Mouse (Mus musculus): ENCODE measurements at regions not wholly inside any gene's neighbourhood (a gene's known extent, or its start where the extent isn't known, plus 50 kb on each side); places are given as distances from the start of the nearest gene placed in this dataset.

- 64% methylated on average over 3 of the region's 3 CpGs for WGBS (ENCODE audit: insufficient replicate concordance)
Measured at GRCm38 (mm10) chr3:78877323-78877722, 409.0 kb downstream of the Rapgef2 start.

GRCm38 (mm10) chr3:78866896-78867295 lies 419.4 kb downstream of the Rapgef2 start:
- no peaks in the 10 kb centered on the region for H3K9me3 ChIP-seq (ENCODE audit: control insufficient read depth, low read length)
- no peak overlapping the region for H3K4me2 ChIP-seq (ENCODE audit: low read depth)
- WGBS (ENCODE audit: insufficient replicate concordance), result 41% methylated on average over 1 of the region's 1 CpGs
- H3K4me1 ChIP-seq (replicated peaks; ENCODE audit: control insufficient read depth in 2 of 2, insufficient read depth in 2 of 2, low read length in 1 of 2), result no peaks in the 10 kb centered on the region
- H3K27me3 ChIP-seq (ENCODE audit: control insufficient read depth, insufficient read depth, low read length), result no peaks in the 10 kb centered on the region
- TF ChIP-seq EP300 (IDR thresholded peaks at IDR 0.05; ENCODE audit: low read depth) (no peak), CTCF (IDR thresholded peaks at IDR 0.05; ENCODE audit: low read depth) (no peak)
- no peaks in the 10 kb centered on the region for H3K36me3 ChIP-seq (replicated peaks; ENCODE audit: control insufficient read depth, insufficient read depth, low read depth)
- DNase-seq (ENCODE audit: low read depth in 3 of 3, low spot score in 3 of 3) (no peak), ATAC-seq (ENCODE audit: insufficient read depth) (no peak)
- no peak overlapping the region for H3K4me3 ChIP-seq (ENCODE audit: insufficient read depth in 1 of 2, low read depth in 2 of 2, low read length in 2 of 2)
- no peak overlapping the region for H3K9ac ChIP-seq (replicated peaks)
- H3K27ac ChIP-seq, result no peak overlapping the region

More at GRCm38 (mm10) chr3:78877323-78877722, 409.0 kb downstream of the Rapgef2 start:
- TF ChIP-seq CTCF (IDR thresholded peaks at IDR 0.05; ENCODE audit: low read depth) (no peak), EP300 (IDR thresholded peaks at IDR 0.05; ENCODE audit: low read depth) (no peak)
- no peak overlapping the region for H3K9ac ChIP-seq (replicated peaks)
- no peaks in the 10 kb centered on the region for H3K9me3 ChIP-seq (ENCODE audit: control insufficient read depth, low read length)
- H3K4me3 ChIP-seq (ENCODE audit: insufficient read depth in 1 of 2, low read depth in 2 of 2, low read length in 2 of 2), result no peak overlapping the region
- no peaks in the 10 kb centered on the region for H3K36me3 ChIP-seq (replicated peaks; ENCODE audit: control insufficient read depth, insufficient read depth, low read depth)
- H3K27me3 ChIP-seq (ENCODE audit: control insufficient read depth, insufficient read depth, low read length), result no peaks in the 10 kb centered on the region
- no peak overlapping the region for H3K27ac ChIP-seq
- ATAC-seq (ENCODE audit: insufficient read depth) (no peak), DNase-seq (ENCODE audit: low read depth in 3 of 3, low spot score in 3 of 3) (no peak)
- H3K4me2 ChIP-seq (ENCODE audit: low read depth), result no peak overlapping the region
- H3K4me1 ChIP-seq (replicated peaks; ENCODE audit: control insufficient read depth in 2 of 2, insufficient read depth in 2 of 2, low read length in 1 of 2), result no peaks in the 10 kb centered on the region

GRCm38 (mm10) chr3:78866083-78866726 lies 420.1 kb downstream of the Rapgef2 start:
- Histone ChIP-seq H3K4me2 (ENCODE audit: low read depth) (no peak overlapping the region), H3K27ac (no peak overlapping the region), H3K4me3 (ENCODE audit: insufficient read depth in 1 of 2, low read depth in 2 of 2, low read length in 2 of 2) (no peak overlapping the region), H3K4me1 (replicated peaks; ENCODE audit: control insufficient read depth in 2 of 2, insufficient read depth in 2 of 2, low read length in 1 of 2) (no peaks in the 10 kb centered on the region), H3K9ac (replicated peaks) (no peak overlapping the region), H3K27me3 (ENCODE audit: control insufficient read depth, insufficient read depth, low read length) (no peaks in the 10 kb centered on the region), H3K36me3 (replicated peaks; ENCODE audit: control insufficient read depth, insufficient read depth, low read depth) (no peaks in the 10 kb centered on the region), H3K9me3 (ENCODE audit: control insufficient read depth, low read length) (no peaks in the 10 kb centered on the region)
- DNase-seq (ENCODE audit: low read depth in 3 of 3, low spot score in 3 of 3) (no peak), ATAC-seq (ENCODE audit: insufficient read depth) (no peak)
- 64% methylated on average over 9 of the region's 9 CpGs for WGBS (ENCODE audit: insufficient replicate concordance)
- TF ChIP-seq CTCF (IDR thresholded peaks at IDR 0.05; ENCODE audit: low read depth), result no peak
- TF ChIP-seq EP300 (IDR thresholded peaks at IDR 0.05; ENCODE audit: low read depth), result no peak

- no peaks in the 10 kb centered on the region for H3K36me3 ChIP-seq (replicated peaks; ENCODE audit: control insufficient read depth, insufficient read depth, low read depth)
- DNase-seq (ENCODE audit: low read depth in 3 of 3, low spot score in 3 of 3) (no peak), ATAC-seq (ENCODE audit: insufficient read depth) (no peak)
- 72% methylated on average over 2 of the region's 2 CpGs for WGBS (ENCODE audit: insufficient replicate concordance)
- H3K9me3 ChIP-seq (ENCODE audit: control insufficient read depth, low read length), result no peaks in the 10 kb centered on the region
- TF ChIP-seq EP300 (IDR thresholded peaks at IDR 0.05; ENCODE audit: low read depth) (no peak), CTCF (IDR thresholded peaks at IDR 0.05; ENCODE audit: low read depth) (no peak)
- no peaks in the 10 kb centered on the region for H3K4me1 ChIP-seq (replicated peaks; ENCODE audit: control insufficient read depth in 2 of 2, insufficient read depth in 2 of 2, low read length in 1 of 2)
- no peak overlapping the region for H3K27ac ChIP-seq
- H3K4me2 ChIP-seq (ENCODE audit: low read depth), result no peak overlapping the region
- H3K9ac ChIP-seq (replicated peaks), result no peak overlapping the region
- no peaks in the 10 kb centered on the region for H3K27me3 ChIP-seq (ENCODE audit: control insufficient read depth, insufficient read depth, low read length)
- H3K4me3 ChIP-seq (ENCODE audit: insufficient read depth in 1 of 2, low read depth in 2 of 2, low read length in 2 of 2), result no peak overlapping the region
Measured at GRCm38 (mm10) chr3:78863005-78863404, 423.3 kb downstream of the Rapgef2 start.

- no peak overlapping the region for H3K27ac ChIP-seq
Measured at GRCm38 (mm10) chr3:78846617-78847318, 439.5 kb downstream of the Rapgef2 start.

More at GRCm38 (mm10) chr3:78846617-78847318, 439.5 kb downstream of the Rapgef2 start:
- WGBS (ENCODE audit: insufficient replicate concordance), result 51% methylated on average over 7 of the region's 8 CpGs
- TF ChIP-seq EP300 (IDR thresholded peaks at IDR 0.05; ENCODE audit: low read depth), result no peak
- no peak for TF ChIP-seq CTCF (IDR thresholded peaks at IDR 0.05; ENCODE audit: low read depth)
- H3K9ac ChIP-seq (replicated peaks), result no peak overlapping the region
- H3K4me2 ChIP-seq (ENCODE audit: low read depth), result no peak overlapping the region
- H3K27me3 ChIP-seq (ENCODE audit: control insufficient read depth, insufficient read depth, low read length), result no peaks in the 10 kb centered on the region
- H3K36me3 ChIP-seq (replicated peaks; ENCODE audit: control insufficient read depth, insufficient read depth, low read depth), result no peaks in the 10 kb centered on the region
- H3K9me3 ChIP-seq (ENCODE audit: control insufficient read depth, low read length), result no peaks in the 10 kb centered on the region
- ATAC-seq (ENCODE audit: insufficient read depth) (no peak), DNase-seq (ENCODE audit: low read depth in 3 of 3, low spot score in 3 of 3) (no peak)
- H3K4me3 ChIP-seq (ENCODE audit: insufficient read depth in 1 of 2, low read depth in 2 of 2, low read length in 2 of 2), result no peak overlapping the region
- H3K4me1 ChIP-seq (replicated peaks; ENCODE audit: control insufficient read depth in 2 of 2, insufficient read depth in 2 of 2, low read length in 1 of 2), result no peaks in the 10 kb centered on the region

Data from liver, embryonic 14.5 days (tissue).